Mouse (Mus musculus): ENCODE data around the gene Spata1.

- TF ChIP-seq GATA1 (IDR thresholded peaks at IDR 0.05; ENCODE audit: borderline replicate concordance, low read length) (no peak), FLI1 (IDR thresholded peaks at IDR 0.05; ENCODE audit: low read length) (no peak)
Measured at GRCm38 (mm10) chr3:146436114-146436513, 63.4 kb downstream of the Spata1 start.
